Mouse (Mus musculus): ENCODE data around the gene Lrrc61. TPM values are rescaled to one million over a fixed set of nuclear protein-coding genes. Genes with fewer than 3 reads are reported as not detected.

The Lrrc61 gene
- polyA plus RNA-seq, 1 experiment from 2014 or later: 13.5 TPM

DNA sequence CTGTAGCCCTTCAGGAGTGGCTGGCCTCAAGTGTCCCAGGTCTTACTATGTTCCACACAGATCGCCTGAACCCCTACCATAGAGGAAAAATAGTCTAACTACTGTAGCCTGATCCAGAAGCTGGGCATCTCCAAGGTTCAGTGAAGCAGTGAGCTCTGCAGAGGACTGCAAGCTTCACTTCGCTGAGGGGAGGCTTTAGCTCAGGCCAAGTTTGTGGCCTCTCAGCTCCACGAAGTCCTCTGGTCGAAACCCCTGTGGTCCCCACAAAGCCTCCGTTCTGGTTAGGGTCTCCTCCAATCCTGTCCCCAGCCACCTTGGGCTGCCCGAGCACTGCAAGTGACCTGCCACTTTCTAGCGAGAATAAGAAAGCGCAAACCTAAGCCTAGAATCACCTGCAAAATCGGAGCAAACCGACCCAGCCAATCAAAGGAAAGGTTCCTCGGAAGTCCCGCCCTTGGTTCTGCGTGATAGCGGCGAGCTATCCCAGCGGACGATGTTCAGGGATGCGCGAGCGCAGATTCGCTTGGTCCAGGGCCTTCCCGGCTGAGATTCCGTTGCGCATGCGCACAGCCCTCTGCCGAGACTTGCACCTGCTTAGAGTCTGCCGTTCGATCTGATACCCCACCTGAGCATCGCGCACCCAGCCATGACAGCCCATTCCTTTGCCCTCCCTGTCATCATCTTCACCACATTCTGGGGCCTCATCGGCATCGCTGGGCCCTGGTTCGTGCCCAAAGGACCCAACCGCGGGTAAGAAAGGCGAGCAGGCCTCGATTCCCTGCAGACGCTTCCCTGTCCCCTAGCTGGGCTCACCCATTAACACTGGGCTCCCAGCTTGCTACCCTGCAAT lies 17.3 kb upstream of the Lrrc61 start, which contains the start of gene Atp6v0e2:
Gene Atp6v0e2 (plus strand): TSS at position 511 of the 850 bp plus-strand sequence.
- 5% methylated on average over 38 of the region's 38 CpGs for WGBS
- H3K36me3 ChIP-seq: peaks cover 12% of the 10 kb centered on the region; the same call in 1 of the 2 replicates
- H3K27me3 ChIP-seq: no peaks in the 10 kb centered on the region
- H3K4me3 ChIP-seq: peak within 1 kb of the TSS; percentile 42
- peak within 1 kb of the TSS; percentile 71 for H3K4me2 ChIP-seq (replicated peaks)
- peak within 1 kb of the TSS; percentile 60 for H3K9ac ChIP-seq
- ATAC-seq (ENCODE audit: insufficient number of reproducible peaks, insufficient read depth, low FRiP score, low TSS enrichment): peak; percentile 78
- H3K27ac ChIP-seq: no peak within 1 kb of the TSS
- peaks cover 25% of the 10 kb centered on the region for H3K4me1 ChIP-seq
- H3K9me3 ChIP-seq: no peaks in the 10 kb centered on the region

DNA sequence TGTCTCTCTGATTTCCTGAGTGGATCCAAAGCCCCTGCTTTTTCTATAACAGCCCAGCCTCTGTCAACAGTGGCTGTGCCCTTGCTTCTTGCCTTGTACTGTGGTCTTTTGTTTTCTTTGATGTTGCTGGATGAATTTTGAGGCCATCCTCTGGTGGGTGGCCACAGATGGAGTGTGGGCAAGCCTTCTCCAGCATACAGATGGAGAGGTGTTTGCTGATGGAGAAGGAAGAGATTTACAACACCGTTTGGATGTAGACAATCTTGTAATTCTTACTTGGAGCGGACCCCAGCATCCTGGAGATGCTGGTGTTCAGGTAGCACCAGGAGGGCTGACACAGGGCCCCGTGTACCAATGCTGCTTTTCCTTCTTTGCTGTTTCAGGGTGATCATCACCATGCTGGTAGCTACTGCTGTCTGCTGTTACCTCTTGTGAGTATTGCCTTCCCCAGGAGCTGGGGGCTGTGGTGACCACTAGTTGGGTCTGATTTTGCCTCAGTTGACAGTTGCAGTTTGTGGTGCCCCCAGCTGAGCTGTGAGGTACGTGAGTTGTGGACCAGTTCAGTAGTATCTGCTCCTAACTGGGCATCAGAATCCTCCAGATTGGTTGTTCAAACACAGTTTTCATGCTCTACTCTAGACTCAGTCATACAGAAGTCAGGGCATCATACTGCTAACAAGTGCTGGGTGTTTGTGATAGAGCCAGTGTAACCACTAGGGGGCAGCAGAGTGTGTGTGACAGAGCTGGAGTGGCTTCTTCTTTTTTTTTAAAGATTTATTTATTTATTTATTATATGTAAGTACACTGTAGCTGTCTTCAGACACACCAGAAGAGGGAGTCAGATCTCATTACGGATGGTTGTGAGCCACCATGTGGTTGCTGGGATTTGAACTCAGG lies 15.5 kb upstream of the Lrrc61 start:
- Histone ChIP-seq H3K27ac (no peak overlapping the region), H3K36me3 (no peaks in the 10 kb centered on the region), H3K9ac (no peak overlapping the region), H3K4me2 (replicated peaks) (no peak overlapping the region), H3K9me3 (no peaks in the 10 kb centered on the region), H3K4me3 (no peak overlapping the region), H3K27me3 (no peaks in the 10 kb centered on the region), H3K4me1 (peaks cover 26% of the 10 kb centered on the region)
- no peak for ATAC-seq (ENCODE audit: insufficient number of reproducible peaks, insufficient read depth, low FRiP score, low TSS enrichment)
- 62% methylated on average over 5 of the region's 5 CpGs for WGBS

DNA sequence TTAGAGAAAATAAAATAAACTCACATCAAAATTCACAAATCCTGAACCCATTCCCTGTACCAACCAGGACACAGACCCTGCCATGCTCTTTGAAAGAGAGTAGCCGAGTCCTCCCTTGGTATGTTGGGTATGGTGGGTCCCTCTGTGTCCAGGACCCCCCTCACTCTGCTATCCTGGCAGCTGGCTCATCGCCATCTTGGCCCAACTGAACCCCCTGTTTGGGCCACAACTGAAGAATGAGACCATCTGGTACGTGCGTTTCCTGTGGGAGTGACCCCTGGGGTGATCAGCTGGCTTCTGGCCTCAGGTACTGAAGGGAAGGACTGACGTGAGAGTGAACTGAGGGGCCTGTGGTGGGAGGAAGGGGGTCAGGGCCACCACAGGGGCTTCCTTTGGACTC lies 14.7 kb upstream of the Lrrc61 start:
- no peak for ATAC-seq (ENCODE audit: insufficient number of reproducible peaks, insufficient read depth, low FRiP score, low TSS enrichment)

DNA sequence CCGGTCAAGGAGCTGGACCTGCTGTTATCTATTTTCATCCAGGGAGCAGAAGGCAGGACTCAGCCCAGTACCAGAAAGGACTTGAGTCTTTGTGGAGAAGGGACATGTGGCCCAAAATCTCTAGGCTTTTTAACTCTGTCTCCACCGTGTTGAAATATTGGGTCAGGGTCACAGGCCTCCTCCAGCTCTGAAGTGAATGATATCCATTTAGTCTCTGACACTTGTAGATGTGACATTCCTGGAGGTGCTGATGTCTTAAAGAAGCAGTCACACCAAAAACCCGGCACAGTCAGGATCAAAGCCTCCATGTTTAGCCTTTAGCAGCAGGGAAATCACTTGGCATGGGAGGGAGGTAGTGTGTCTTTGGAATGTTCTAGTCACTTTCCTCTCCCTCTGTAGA lies 13.9 kb upstream of the Lrrc61 start:
- Histone ChIP-seq H3K9me3 (no peaks in the 10 kb centered on the region), H3K4me2 (replicated peaks) (no peak overlapping the region), H3K9ac (no peak overlapping the region), H3K4me1 (peaks cover 26% of the 10 kb centered on the region), H3K36me3 (no peaks in the 10 kb centered on the region), H3K4me3 (no peak overlapping the region), H3K27me3 (no peaks in the 10 kb centered on the region), H3K27ac (no peak overlapping the region)
- no peak for ATAC-seq (ENCODE audit: insufficient number of reproducible peaks, insufficient read depth, low FRiP score, low TSS enrichment)
- WGBS: 60% methylated on average over 3 of the region's 3 CpGs

More for the DNA sequence above, 14.7 kb upstream of the Lrrc61 start:
- Histone ChIP-seq H3K27me3 (no peaks in the 10 kb centered on the region), H3K36me3 (no peaks in the 10 kb centered on the region), H3K27ac (no peak overlapping the region), H3K4me1 (peaks cover 26% of the 10 kb centered on the region), H3K4me2 (replicated peaks) (no peak overlapping the region), H3K4me3 (no peak overlapping the region), H3K9me3 (no peaks in the 10 kb centered on the region), H3K9ac (no peak overlapping the region)
- WGBS: 64% methylated on average over 5 of the region's 5 CpGs

DNA sequence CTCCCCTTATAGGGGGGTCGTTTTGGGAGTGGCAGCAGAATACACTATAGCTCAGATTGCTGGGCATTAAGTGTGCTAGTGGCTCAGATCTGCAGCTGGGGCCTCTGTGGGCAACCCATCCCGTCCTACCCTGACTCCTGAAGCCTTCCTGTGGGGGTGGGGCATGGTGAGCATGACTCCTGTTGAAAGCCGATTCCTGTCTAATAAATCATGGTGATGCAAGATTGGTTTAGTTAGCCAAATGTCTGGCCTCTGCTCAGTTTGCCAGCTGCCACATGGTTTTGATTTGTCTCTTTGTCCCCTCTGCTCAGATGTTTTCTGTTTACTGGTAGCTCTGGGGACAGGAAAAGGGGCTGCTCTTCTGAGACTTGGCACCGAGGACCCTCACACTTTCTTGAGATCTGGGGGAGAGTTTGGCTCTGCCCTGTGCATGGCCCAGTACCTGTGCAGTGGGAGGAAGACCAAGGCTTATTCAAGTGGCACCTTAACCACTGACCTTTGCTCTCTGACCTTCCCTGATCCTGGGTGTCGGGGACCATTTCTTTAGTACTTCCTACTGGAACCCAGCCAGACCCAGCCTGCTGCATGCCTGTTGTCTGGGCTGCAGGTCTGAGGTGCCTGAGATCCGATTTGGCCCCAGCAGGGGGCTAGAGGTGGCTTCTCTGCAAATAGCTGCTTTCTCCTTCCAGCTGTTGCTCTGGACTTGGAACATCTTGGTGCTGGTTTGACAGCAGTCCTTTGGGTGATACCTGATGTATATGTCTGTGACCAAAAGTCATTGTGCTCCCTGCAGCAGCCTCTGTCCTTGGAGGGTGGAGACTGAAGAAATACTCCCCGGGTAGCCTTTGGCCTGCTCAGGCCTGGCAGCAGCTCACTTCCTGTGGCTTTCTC lies 12.8 kb upstream of the Lrrc61 start:
- Histone ChIP-seq H3K36me3 (no peaks in the 10 kb centered on the region), H3K27ac (peak overlapping the region; percentile 12), H3K27me3 (no peaks in the 10 kb centered on the region), H3K4me1 (peaks cover 24% of the 10 kb centered on the region), H3K9ac (no peak overlapping the region), H3K4me3 (no peak overlapping the region), H3K4me2 (replicated peaks) (no peak overlapping the region), H3K9me3 (no peaks in the 10 kb centered on the region)
- WGBS: 26% methylated on average over 7 of the region's 7 CpGs
- no peak for ATAC-seq (ENCODE audit: insufficient number of reproducible peaks, insufficient read depth, low FRiP score, low TSS enrichment)

DNA sequence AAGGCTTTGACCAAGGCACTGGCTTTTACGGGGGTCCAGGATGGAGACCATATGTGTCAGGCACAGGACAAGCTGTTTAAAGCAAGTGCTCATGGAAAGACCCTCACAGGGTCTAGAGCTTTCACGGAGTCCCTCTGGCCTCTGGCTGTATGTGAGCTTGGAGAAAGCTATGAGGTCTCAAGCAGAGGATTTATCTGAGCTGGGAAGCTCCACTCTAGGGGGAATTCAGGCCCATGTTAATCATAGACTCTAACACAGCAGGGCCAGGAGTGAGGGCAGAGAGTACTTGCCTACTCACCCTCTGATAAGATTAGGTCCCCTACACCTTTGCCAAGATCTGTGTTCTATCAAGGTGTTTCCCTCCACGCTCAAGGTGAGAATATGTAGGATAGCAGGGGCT lies 12.0 kb upstream of the Lrrc61 start:
- Histone ChIP-seq H3K4me1 (peaks cover 19% of the 10 kb centered on the region), H3K4me3 (no peak overlapping the region), H3K9me3 (no peaks in the 10 kb centered on the region), H3K9ac (no peak overlapping the region), H3K27me3 (no peaks in the 10 kb centered on the region), H3K36me3 (no peaks in the 10 kb centered on the region), H3K27ac (0 out of 2 replicates have a peak overlapping the region, but pooled peaks have one; percentile 12), H3K4me2 (replicated peaks) (no peak overlapping the region)
- 76% methylated on average over 3 of the region's 3 CpGs for WGBS
- no peak for ATAC-seq (ENCODE audit: insufficient number of reproducible peaks, insufficient read depth, low FRiP score, low TSS enrichment)

DNA sequence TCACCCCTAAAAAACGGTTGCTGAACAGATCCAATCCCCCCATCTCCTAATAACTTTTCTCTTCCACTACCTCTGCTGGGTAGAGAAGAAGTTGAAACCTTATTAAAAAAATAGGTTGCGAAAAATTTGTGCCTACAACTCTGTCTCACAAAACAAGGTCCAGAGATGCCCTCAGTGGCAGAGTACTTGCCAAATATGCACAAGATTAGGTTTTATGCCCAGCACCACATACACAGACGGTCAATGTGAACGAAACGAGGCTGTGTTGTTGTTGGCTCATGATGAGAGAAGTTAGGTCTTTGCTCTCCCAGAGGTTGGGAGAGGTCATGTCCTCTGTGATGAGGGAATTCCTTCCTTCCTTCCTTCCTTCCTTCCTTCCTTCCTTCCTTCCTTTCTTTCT lies 9.3 kb upstream of the Lrrc61 start:
- no peaks in the 10 kb centered on the region for H3K27me3 ChIP-seq
- no peak for ATAC-seq (ENCODE audit: insufficient number of reproducible peaks, insufficient read depth, low FRiP score, low TSS enrichment)
- peaks cover 15% of the 10 kb centered on the region for H3K4me1 ChIP-seq
- H3K4me3 ChIP-seq: no peak overlapping the region
- no peak overlapping the region for H3K9ac ChIP-seq
- no peak overlapping the region for H3K4me2 ChIP-seq (replicated peaks)
- WGBS: 77% methylated on average over 5 of the region's 5 CpGs
- H3K9me3 ChIP-seq: no peaks in the 10 kb centered on the region
- H3K27ac ChIP-seq: no peak overlapping the region
- no peaks in the 10 kb centered on the region for H3K36me3 ChIP-seq

DNA sequence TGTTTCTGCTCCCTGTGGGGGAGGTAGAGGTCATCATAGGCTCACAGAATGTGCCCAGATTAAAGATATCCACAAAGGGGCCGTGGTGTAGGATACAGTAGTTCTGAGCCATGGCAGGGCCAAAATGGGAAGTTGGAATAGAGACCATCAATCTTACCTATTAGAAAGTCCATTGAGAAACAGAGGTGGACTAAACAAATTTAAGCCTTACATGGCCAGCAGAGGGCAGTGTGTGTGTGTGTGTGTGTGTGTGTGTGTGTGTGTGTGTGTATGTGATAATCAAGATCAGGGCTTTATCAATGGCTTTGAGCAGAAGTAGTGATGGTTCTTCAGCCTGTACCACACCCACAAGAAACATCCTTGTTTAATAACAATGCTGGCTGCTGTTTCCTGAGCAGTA lies 8.3 kb upstream of the Lrrc61 start:
- H3K27ac ChIP-seq: no peak overlapping the region

DNA sequence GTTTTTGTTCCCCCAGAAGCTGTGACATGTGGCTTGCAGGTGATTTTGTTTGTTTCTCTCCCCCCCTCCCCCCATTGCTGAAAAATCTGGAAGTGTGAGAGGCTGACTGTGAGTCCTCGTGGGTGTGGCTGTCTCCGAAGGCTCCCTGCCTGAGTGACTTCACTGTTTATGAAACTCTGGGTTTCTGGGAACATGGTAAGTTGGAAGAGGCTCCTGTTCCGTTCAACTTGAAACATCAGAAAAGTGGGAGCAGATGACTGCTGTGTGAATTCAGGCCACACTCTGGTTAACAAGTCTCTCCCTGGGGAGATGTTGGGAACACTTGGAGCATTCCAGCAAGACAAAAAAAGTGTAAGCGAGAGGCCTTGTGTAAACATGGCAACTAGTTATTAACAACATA lies 7.7 kb upstream of the Lrrc61 start:
- peaks cover 6% of the 10 kb centered on the region for H3K4me1 ChIP-seq
- no peak overlapping the region for H3K9ac ChIP-seq
- H3K4me2 ChIP-seq (replicated peaks): no peak overlapping the region
- H3K27me3 ChIP-seq: no peaks in the 10 kb centered on the region
- 33% methylated on average over 4 of the region's 4 CpGs for WGBS
- H3K36me3 ChIP-seq: no peaks in the 10 kb centered on the region
- no peak overlapping the region for H3K4me3 ChIP-seq
- H3K27ac ChIP-seq: no peak overlapping the region
- H3K9me3 ChIP-seq: no peaks in the 10 kb centered on the region
- ATAC-seq (ENCODE audit: insufficient number of reproducible peaks, insufficient read depth, low FRiP score, low TSS enrichment): no peak

More for the DNA sequence above, 8.3 kb upstream of the Lrrc61 start:
- Histone ChIP-seq H3K4me2 (replicated peaks) (no peak overlapping the region), H3K9me3 (no peaks in the 10 kb centered on the region), H3K9ac (no peak overlapping the region), H3K27me3 (no peaks in the 10 kb centered on the region), H3K4me3 (no peak overlapping the region), H3K36me3 (no peaks in the 10 kb centered on the region), H3K4me1 (peaks cover 11% of the 10 kb centered on the region)
- ATAC-seq (ENCODE audit: insufficient number of reproducible peaks, insufficient read depth, low FRiP score, low TSS enrichment): no peak
- WGBS: 49% methylated on average over 1 of the region's 1 CpGs

DNA sequence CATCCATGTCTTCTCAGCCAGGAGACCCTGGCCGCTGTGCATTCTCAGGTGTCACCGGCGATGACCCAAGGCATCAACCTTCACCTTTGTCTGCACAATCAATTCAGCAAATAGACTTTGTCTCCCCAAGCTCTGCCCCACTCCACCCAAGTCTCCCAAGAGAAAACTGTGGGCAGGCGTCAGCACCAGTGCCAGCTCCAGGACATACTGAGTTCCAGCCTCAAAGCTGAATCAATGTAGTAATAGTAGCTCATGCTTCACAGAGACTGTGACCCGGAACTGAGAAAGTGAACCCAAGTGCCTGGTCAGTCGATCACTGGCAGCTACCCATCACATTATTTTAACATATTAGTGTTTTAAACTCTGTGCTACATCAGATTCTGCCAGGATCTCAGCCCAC lies 6.3 kb upstream of the Lrrc61 start:
- Histone ChIP-seq H3K36me3 (no peaks in the 10 kb centered on the region), H3K27ac (no peak overlapping the region), H3K9me3 (no peaks in the 10 kb centered on the region), H3K4me3 (no peak overlapping the region), H3K4me1 (no peaks in the 10 kb centered on the region), H3K27me3 (no peaks in the 10 kb centered on the region), H3K4me2 (replicated peaks) (no peak overlapping the region), H3K9ac (no peak overlapping the region)
- WGBS: 88% methylated on average over 6 of the region's 6 CpGs
- ATAC-seq (ENCODE audit: insufficient number of reproducible peaks, insufficient read depth, low FRiP score, low TSS enrichment): no peak

DNA sequence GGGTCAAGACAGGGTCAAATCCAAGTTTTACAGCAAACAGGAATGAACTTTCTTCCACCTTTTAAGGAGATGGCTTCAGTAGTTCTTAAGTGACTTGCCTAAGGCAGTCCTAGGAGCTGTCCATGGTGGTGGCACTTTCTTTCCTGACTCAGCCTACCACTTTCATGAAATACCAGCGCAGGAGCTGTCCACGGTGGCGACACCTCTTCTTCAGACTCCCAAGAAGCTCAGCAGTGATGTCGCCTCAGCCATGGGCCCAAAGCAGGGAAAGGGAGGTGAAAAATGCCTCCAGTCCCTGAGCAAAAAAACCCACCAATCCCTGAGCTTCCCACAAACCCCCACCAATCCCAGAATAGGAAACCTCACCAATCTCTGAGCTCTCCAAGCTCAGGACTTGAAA lies 1.7 kb upstream of the Lrrc61 start:
- Histone ChIP-seq H3K27me3 (no peaks in the 10 kb centered on the region), H3K4me1 (peaks cover 11% of the 10 kb centered on the region), H3K9me3 (no peaks in the 10 kb centered on the region), H3K9ac (no peak overlapping the region), H3K36me3 (no peaks in the 10 kb centered on the region), H3K4me2 (replicated peaks) (no peak overlapping the region), H3K4me3 (no peak overlapping the region), H3K27ac (no peak overlapping the region)
- no peak for ATAC-seq (ENCODE audit: insufficient number of reproducible peaks, insufficient read depth, low FRiP score, low TSS enrichment)
- 59% methylated on average over 4 of the region's 4 CpGs for WGBS

All from embryonic facial prominence, embryonic 12.5 days (tissue).